ENCODE assay signal across 11 mouse cellular contexts in the genomic region with DNA sequence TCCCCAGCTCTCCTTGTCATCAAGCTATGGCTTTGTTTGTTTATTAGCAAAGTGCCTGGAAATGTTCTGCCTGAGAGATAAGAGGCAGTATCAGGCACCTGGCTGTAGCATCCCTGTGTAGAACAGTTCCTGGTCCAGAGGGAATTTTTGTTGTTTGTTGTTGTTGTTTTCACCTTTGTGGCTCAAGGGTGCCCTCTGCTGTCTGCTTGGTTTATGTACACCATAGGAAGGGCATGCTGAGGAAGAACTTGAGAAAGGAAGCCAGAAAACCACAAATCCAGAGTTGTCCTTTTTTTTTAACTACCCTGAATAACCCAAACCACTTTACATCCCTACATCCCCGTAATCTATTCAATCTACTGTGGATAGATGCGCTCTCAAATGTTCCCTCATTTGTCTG.
DNase-seq lines count a peak whose midpoint lies in the region; ATAC-seq lines count a peak whose summit lies in the region.
"Had no signal": no experiment of that assay in that cellular context is flagged by ENCODE, and none has a peak within 500 bp of the region (broad histone marks: within the 10 kb centered on the region; RNA-seq: fewer than 3 reads in every experiment).

No protein-coding gene starts in this region.

- H3K9me3 ChIP-seq in liver, embryonic 12.5 days (replicated peaks): no peaks in the 10 kb centered on the region
- H3K9me3 ChIP-seq in limb, embryonic 10.5 days (replicated peaks): no peaks in the 10 kb centered on the region
- H3K9me3 ChIP-seq: heart, embryonic 15.5 days had no signal

- no peak overlapping the region for H3K4me2 ChIP-seq in liver, embryonic 12.5 days
- H3K4me2 ChIP-seq: heart, embryonic 15.5 days had no signal

- no peaks in the 10 kb centered on the region for H3K4me1 ChIP-seq in liver, embryonic 12.5 days
- no peaks in the 10 kb centered on the region; the same call in 1 of the 2 replicates for H3K4me1 ChIP-seq in limb, embryonic 10.5 days
- H3K4me1 ChIP-seq: heart, embryonic 15.5 days had no signal

- no peak overlapping the region for H3K9ac ChIP-seq in liver, embryonic 12.5 days
- H3K9ac ChIP-seq: heart, embryonic 15.5 days had no signal

- WGBS in liver, embryonic 12.5 days (ENCODE audit: insufficient replicate concordance): 22% methylated on average over 2 of the region's 2 CpGs
- 81% methylated on average over 2 of the region's 2 CpGs for WGBS in limb, embryonic 10.5 days

- H3K36me3 ChIP-seq in liver, embryonic 12.5 days: no peaks in the 10 kb centered on the region
- H3K36me3 ChIP-seq in limb, embryonic 10.5 days: no peaks in the 10 kb centered on the region
- H3K36me3 ChIP-seq: heart, embryonic 15.5 days had no signal

- no peak overlapping the region for H3K4me3 ChIP-seq in liver, embryonic 12.5 days
- no peak overlapping the region for H3K4me3 ChIP-seq in limb, embryonic 10.5 days
- H3K4me3 ChIP-seq: erythroblast, embryonic 14.5 days; heart, embryonic 15.5 days had no signal

- H3K27ac ChIP-seq in liver, embryonic 12.5 days: no peak overlapping the region
- H3K27ac ChIP-seq in limb, embryonic 10.5 days: no peak overlapping the region
- H3K27ac ChIP-seq: heart, embryonic 15.5 days; macrophage had no signal

- no peaks in the 10 kb centered on the region for H3K27me3 ChIP-seq in liver, embryonic 12.5 days (replicated peaks)
- peaks cover 13% of the 10 kb centered on the region for H3K27me3 ChIP-seq in limb, embryonic 10.5 days (ENCODE audit: low read depth, poor library complexity, severe bottlenecking)
- H3K27me3 ChIP-seq: heart, embryonic 15.5 days had no signal

- ATAC-seq in liver, embryonic 12.5 days: no peak

- DNase-seq in cerebellum, postnatal 10 days: peak; percentile 54 to 64
- no peak for DNase-seq in cerebellum, adult 9-10 months
- DNase-seq in liver (peak; percentile 11), R1 (ENCODE audit: low read depth, low spot score) (peak; percentile 39)
- peak; percentile 48 for DNase-seq in limb, embryonic 10.5 days (ENCODE audit: low spot score)
- DNase-seq in layer of hippocampus, postnatal 36 days: no peak
- DNase-seq in adrenal gland, adult (ENCODE audit: inconsistent age in 2 of 2, low spot score in 1 of 2): no peak

Comparison
In these comparisons a context has a peak if more than half of its experiments do, and no peak if none do; other contexts are left out.
1. DNase-seq: peak in cerebellum, postnatal 10 days (2 of 2), liver (single experiment), R1 (single experiment) and limb, embryonic 10.5 days (single experiment); none in cerebellum, adult 9-10 months (single experiment), layer of hippocampus, postnatal 36 days (0 of 2) and adrenal gland, adult (0 of 2).